Mouse (Mus musculus) neutrophil, adult 59 days (primary cell): Measurements from ENCODE around the gene Ube2e3. TPM values are rescaled to one million over a fixed set of nuclear protein-coding genes. Genes with fewer than 3 reads are reported as not detected.

ENCODE experiments used
- total RNA-seq, 2 experiments: library from RNA; stranded (reverse); gene quantifications; 1 replicate in 1 of 2; 2 replicates in 1 of 2; pipeline ENCODE4 v1.2.4; 2023

Gene Ube2e3
- total RNA-seq: 10 to 100 TPM; 23.0 to 27.1 TPM

DNA sequence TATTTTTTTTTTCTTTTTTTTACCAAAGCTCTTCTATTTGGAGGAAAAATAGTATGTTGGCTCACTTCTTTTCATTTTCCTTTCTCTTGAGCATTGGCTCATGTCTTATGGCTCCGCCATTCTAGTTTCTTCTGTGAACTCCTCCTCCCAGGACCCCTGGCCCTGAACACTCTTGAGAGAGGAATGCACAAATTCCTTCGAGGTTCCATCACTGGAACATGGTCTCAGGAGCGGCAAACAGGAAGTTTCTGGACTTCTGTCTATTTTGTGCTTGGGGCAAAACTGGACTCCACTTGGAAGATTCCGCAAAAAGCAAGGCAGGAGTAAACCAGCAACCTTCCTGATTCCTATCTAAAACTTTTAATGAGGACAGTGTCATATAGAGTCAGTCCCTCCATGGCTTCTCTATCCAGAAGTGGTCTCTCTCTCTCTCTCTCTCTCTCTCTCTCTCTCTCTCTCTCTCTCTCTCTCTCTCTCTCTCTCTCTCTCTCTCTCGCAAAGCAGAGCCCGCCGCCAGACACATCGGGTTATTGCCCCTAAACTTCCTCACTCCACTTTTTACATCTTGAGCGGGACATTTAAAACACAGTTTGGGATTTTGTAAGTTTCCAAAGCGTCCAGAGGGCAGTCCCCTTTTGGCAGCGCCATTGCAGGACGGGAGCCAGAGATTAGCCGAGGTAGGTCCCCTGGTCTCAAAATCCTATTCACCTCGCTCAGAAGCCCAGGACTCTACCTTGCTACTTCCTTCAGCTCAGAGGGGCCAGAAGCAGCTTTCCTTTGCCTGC, at the start of gene Ube2e3:
TSS of gene Ube2e3 (plus strand) at position 399 of the 785 bp plus-strand sequence.

